Comparison of ENCODE assay signal across 9 mouse cellular contexts in genomic region chr12:76376649-76377048, GRCm38 (mm10). TPM values are rescaled to one million over a fixed set of nuclear protein-coding genes. Genes with fewer than 3 reads are reported as not detected.
A peak's percentile ranks its signal among the peaks of the same experiment; 100 is the strongest.
DNase-seq lines count a peak whose midpoint lies in the region; TF ChIP-seq lines count a peak whose summit lies in the region.
"Had no signal": no experiment of that assay in that cellular context is flagged by ENCODE, and none has a peak within 500 bp of the region (broad histone marks: within the 10 kb centered on the region; RNA-seq: fewer than 3 reads in every experiment).

No protein-coding gene starts in this region.

- no peak for DNase-seq in heart, embryonic 10.5 days (ENCODE audit: low spot score)
- DNase-seq in heart, postnatal 36 days: no peak
- DNase-seq in 416B (ENCODE audit: low read depth) (peak; percentile 67), ES-E14 (ENCODE audit: low read depth, low spot score) (no peak)
- peak; percentile 27 for DNase-seq in heart, postnatal 4 days
- DNase-seq in naive thymus-derived CD4-positive, alpha-beta T cell, adult 2 months (ENCODE audit: low read depth): peak; percentile 86
- no peak for DNase-seq in testis, postnatal 10 days (ENCODE audit: low spot score)
- no peak for DNase-seq in ovary, postnatal 14 days (ENCODE audit: low spot score)

- H3K9me3 ChIP-seq in heart, embryonic 10.5 days: no peaks in the 10 kb centered on the region
- H3K9me3 ChIP-seq in ES-E14 (ENCODE audit: control insufficient read depth, insufficient read depth, low read depth, low read length): no peaks in the 10 kb centered on the region
- H3K9me3 ChIP-seq: embryonic facial prominence, embryonic 13.5 days had no signal

- in situ Hi-C loops in ES-E14 (cut with MboI; ENCODE audit: low sequenced_read_pairs in 2 of 2, unreplicated experiment in 2 of 2): no loop called here

- H3K4me1 ChIP-seq in heart, embryonic 10.5 days: peaks cover 72% of the 10 kb centered on the region
- H3K4me1 ChIP-seq in ES-E14 (ENCODE audit: control insufficient read depth in 2 of 2, insufficient read depth in 2 of 2, low read length in 2 of 2, poor library complexity in 1 of 2): peaks cover 16 to 21% of the 10 kb centered on the region in 2 experiments; a peak in 3 of 4 replicates

- WGBS in heart, embryonic 10.5 days: 44% methylated on average over 7 of the region's 7 CpGs

- H3K4me3 ChIP-seq in heart, embryonic 10.5 days: no peak overlapping the region
- H3K4me3 ChIP-seq in ES-E14 (ENCODE audit: insufficient read depth in 1 of 2, low read depth in 1 of 2, low read length in 2 of 2, poor library complexity in 1 of 2, severe bottlenecking in 1 of 2): no peak overlapping the region
- H3K4me3 ChIP-seq: embryonic facial prominence, embryonic 13.5 days had no signal

- intact Hi-C loops in heart, postnatal 36 days (cut with DNase I): no loop called here

- H3K36me3 ChIP-seq in heart, embryonic 10.5 days: peaks cover 8% of the 10 kb centered on the region; the same call in 1 of the 2 replicates
- no peaks in the 10 kb centered on the region for H3K36me3 ChIP-seq in ES-E14 (ENCODE audit: control insufficient read depth, insufficient read depth, low read length, poor library complexity, severe bottlenecking)

- H3K27me3 ChIP-seq in heart, embryonic 10.5 days (ENCODE audit: insufficient read depth, poor library complexity, severe bottlenecking): no peaks in the 10 kb centered on the region
- H3K27me3 ChIP-seq: embryonic facial prominence, embryonic 13.5 days had no signal

- peak overlapping the region; percentile 8; the same call in 1 of the 2 replicates for H3K9ac ChIP-seq in ES-E14 (ENCODE audit: insufficient read depth, low read depth, low read length, poor library complexity, severe bottlenecking)
- H3K9ac ChIP-seq: embryonic facial prominence, embryonic 13.5 days had no signal

- peak overlapping the region; percentile 78 for H3K27ac ChIP-seq in heart, embryonic 10.5 days
- no peak overlapping the region; the same call in 1 of the 2 replicates for H3K27ac ChIP-seq in ES-E14 (ENCODE audit: insufficient read depth, low read depth, low read length, poor library complexity, severe bottlenecking)
- H3K27ac ChIP-seq: embryonic facial prominence, embryonic 13.5 days had no signal

TF ChIP-seq in ES-E14, 5 proteins besides CTCF, POLR2A, EP300 and RAD21:
- TF ChIP-seq ZNF384 (IDR thresholded peaks at IDR 0.05; ENCODE audit: low read depth, low read length): no peak
- no peak for TF ChIP-seq CHD2 (IDR thresholded peaks at IDR 0.05; ENCODE audit: low read depth, low read length)
- no peak for TF ChIP-seq ZC3H11A (IDR thresholded peaks at IDR 0.05; ENCODE audit: borderline replicate concordance, low read depth, low read length)
- no peak for TF ChIP-seq MAFK (IDR thresholded peaks at IDR 0.05; ENCODE audit: insufficient read depth, low read depth, low read length)
- TF ChIP-seq HCFC1 (IDR thresholded peaks at IDR 0.05; ENCODE audit: borderline replicate concordance, insufficient read depth, low read length): no peak
TF ChIP-seq in ES-E14: peak in this region for 0.

RNA-seq across cellular contexts. Expression of gene Zbtb1, which starts 6.6 kb away (rescaled TPM):
- polyA plus RNA-seq in heart, embryonic 10.5 days (2016; fragmentation: Nextera tagmentation; extraction: Ambion mirVana): 8.9 and 10.2 TPM in 2 replicates
- 1 to 10 TPM; 3.5 to 4.2 TPM for total RNA-seq in heart, postnatal 36 days (2021)
- 3.4 and 4.5 TPM in 2 replicates for total RNA-seq in ES-E14 (2012; rRNA removed)
- total RNA-seq in heart, postnatal 4 days (2021): 1 to 10 TPM; 6.9 to 7.6 TPM

RNA-seq across cellular contexts. Expression of gene Zbtb25, which starts 7.2 kb away (rescaled TPM):
- 12.7 and 16.8 TPM in 2 replicates for polyA plus RNA-seq in heart, embryonic 10.5 days (2016; fragmentation: Nextera tagmentation; extraction: Ambion mirVana)
- total RNA-seq in heart, postnatal 36 days (2021): 10 to 100 TPM in 1 of 2 experiments, 1 to 10 TPM in 1; 5.4 to 10.4 TPM
- total RNA-seq in ES-E14 (2012; rRNA removed): 5.5 and 5.7 TPM in 2 replicates
- total RNA-seq in heart, postnatal 4 days (2021): 10 to 100 TPM in 1 of 2 experiments, 1 to 10 TPM in 1; 9.5 to 11.5 TPM

RNA-seq across cellular contexts. Expression of gene Hspa2, which starts 27.3 kb away (rescaled TPM):
- 14.4 and 24.4 TPM in 2 replicates for polyA plus RNA-seq in heart, embryonic 10.5 days (2016; fragmentation: Nextera tagmentation; extraction: Ambion mirVana)
- total RNA-seq in heart, postnatal 36 days (2021): 1 to 10 TPM; 5.7 to 7.8 TPM
- total RNA-seq in ES-E14 (2012; rRNA removed): 8.1 and 9.2 TPM in 2 replicates
- 10 to 100 TPM; 13.5 to 14.6 TPM for total RNA-seq in heart, postnatal 4 days (2021)

RNA-seq across cellular contexts. Expression of gene Ppp1r36, which starts 40.7 kb away (rescaled TPM):
- polyA plus RNA-seq in heart, embryonic 10.5 days (2016; fragmentation: Nextera tagmentation; extraction: Ambion mirVana): 1.8 and 3.0 TPM in 2 replicates
- total RNA-seq in heart, postnatal 36 days (2021): not detected
- total RNA-seq in ES-E14 (2012; rRNA removed): 0.54 and 0.69 TPM in 2 replicates
- 1 to 10 TPM; 1.6 to 1.8 TPM for total RNA-seq in heart, postnatal 4 days (2021)

RNA-seq across cellular contexts. Expression of gene Akap5, which starts 52.0 kb away (rescaled TPM):
- polyA plus RNA-seq in heart, embryonic 10.5 days (2016; fragmentation: Nextera tagmentation; extraction: Ambion mirVana): 9.5 and 12.3 TPM in 2 replicates
- total RNA-seq in heart, postnatal 36 days (2021): 1 to 10 TPM; 1.7 to 2.2 TPM
- total RNA-seq in ES-E14 (2012; rRNA removed): 5.2 and 7.2 TPM in 2 replicates
- 1 to 10 TPM; 3.2 to 3.3 TPM for total RNA-seq in heart, postnatal 4 days (2021)

Comparison
In these comparisons a context has a peak if more than half of its experiments do, and no peak if none do; other contexts are left out.
1. DNase-seq: peak in 416B (single experiment), heart, postnatal 4 days (single experiment) and naive thymus-derived CD4-positive, alpha-beta T cell, adult 2 months (single experiment); none in heart, embryonic 10.5 days (single experiment), heart, postnatal 36 days (0 of 2), ES-E14 (single experiment), testis, postnatal 10 days (single experiment) and ovary, postnatal 14 days (single experiment).